Mouse (Mus musculus) testis, postnatal 10 days (tissue): ENCODE measurements around the gene Kcne2.

Experiments used
- DNase-seq: peaks from one replicate; pipeline ENCODE4 v3.0.0; 2021; ENCODE audit warnings: low spot score

Gene Kcne2

DNA sequence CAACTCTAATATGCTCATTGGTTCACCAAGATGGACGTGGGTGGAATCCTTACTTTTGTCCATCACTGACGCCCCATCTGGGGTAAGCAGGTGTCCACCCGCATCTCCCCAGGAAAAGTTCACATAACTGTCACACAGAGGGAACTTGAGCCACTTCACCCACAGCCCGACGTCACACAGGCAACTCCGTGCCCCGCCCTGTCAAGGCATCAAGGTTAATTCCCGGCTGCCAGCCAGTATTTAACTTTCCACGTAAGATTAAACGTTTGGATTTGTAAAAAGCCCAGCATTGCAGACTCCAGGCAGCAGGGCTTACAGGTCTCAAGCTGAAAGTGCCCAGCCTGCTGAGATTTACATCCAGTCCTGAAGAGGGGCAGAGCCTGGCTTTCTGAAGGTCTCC lies at the start of gene Kcne2:
TSS of gene Kcne2 (plus strand) at position 289 of the 400 bp plus-strand sequence.
- no peak for DNase-seq

DNA sequence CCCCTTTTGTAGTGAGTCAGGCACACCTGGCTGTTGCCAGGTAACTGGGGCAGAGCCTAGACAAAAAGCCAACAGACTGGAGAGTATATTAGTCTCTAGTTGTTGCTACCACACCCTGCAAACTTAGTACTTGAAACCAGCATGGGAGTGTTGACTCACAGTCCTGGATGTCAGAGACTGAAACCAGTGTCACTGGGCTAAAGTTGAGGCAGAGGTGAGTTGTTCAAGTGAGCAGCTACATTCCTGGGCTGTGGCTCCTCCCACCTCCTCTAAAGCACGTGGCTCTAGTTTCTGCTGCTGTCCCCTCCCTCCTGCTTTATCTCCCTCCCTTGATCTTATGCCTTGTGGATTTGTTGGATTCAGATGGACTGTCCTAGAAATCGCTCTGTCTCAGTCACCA lies 46.3 kb upstream of the Kcne2 start:
- DNase-seq, result no peak

DNA sequence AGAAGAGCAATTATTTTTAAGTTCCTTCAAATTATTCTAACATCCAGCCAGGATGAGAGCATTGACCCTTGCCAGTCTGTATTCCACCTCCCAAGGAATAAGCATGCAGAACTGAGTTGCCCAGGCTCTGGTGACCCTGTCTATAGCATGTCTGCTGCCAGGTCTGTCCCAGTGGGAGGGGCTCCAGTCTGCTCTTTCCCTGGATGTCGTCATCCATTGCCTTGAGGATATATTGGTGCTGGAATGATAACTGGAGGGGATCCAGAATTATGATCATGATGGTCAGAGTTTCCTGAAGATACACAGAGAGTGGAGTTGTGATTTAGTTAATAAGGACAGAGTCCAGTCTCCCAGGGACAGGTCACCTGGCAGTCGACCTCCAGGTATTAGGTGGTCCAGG lies 45.2 kb upstream of the Kcne2 start:
- DNase-seq, result no peak

DNA sequence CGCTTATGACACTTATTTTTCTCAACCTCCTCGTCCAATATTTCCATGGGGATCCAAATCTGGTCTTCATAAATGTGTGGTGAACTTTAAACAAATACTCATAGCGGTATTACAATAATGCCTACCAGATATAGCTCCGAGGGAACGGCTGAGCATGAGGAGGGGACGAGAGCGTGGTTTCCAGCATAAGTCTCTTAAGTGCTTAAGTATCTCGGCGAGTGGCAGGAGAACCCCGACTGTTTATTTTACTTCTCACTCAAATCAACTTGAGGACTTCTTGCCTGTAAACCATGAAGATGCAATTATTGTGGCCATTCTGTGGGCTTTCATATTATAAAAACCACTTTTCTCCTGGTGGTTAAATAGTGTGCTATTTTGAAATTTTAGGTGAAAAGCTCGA lies 44.5 kb upstream of the Kcne2 start:
- DNase-seq, result no peak

DNA sequence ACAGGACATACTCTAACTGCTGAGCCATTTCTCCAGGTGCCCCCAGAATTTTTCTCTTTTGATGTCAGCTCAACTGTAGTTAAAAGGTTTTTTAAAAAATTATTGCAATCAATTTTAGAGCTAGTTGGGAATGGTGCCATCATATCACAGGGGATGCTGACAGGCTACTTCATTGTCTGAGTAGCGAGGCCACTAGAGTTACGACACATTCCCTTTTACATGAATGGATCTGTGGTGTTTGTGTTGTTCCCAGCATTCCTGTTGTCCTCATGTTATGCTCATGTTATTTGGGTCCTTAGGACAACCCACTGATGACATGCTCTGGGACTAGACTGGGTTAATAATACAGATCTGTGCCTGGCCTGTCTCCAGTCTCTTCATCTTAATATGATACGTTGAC lies 42.5 kb upstream of the Kcne2 start:
- DNase-seq, result no peak

DNA sequence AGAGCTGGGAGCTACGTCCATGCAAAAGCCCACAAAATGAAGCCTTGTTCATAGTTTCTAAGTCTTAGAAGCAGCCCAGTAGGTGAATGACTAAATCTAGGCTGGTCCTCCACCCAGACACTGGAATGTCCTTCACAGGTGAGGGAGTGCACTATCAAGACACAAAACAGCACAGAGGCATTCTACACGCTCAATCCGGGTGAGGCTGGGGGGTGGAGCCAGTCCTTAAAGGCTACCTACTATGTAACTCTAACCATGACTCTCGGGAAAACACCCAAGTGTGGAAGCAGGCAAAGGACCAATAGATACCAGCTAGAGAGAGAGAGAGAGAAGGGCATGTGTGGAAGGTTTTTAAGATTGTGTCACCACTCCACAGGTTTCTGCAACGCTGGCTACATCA lies 41.7 kb upstream of the Kcne2 start:
- no peak for DNase-seq

DNA sequence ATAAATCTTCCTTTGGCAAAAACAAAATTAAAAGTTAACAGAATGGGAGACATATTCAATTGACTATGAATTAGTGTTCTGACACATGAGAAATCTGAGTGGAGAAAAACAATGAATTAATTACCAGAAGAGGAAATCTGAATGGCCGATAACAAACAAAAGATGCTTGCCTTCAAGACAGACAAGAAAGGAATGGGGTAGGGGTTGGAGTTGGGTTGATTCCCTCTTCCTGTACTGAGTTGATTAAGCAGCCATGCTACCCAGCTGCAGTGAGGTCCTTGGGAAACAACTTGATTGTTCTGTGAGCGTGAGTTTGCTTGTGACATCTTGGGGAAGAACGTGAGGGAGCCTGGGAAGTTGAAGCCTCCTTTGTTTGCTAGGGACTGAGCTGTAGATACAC lies 37.9 kb upstream of the Kcne2 start:
- DNase-seq, result no peak

DNA sequence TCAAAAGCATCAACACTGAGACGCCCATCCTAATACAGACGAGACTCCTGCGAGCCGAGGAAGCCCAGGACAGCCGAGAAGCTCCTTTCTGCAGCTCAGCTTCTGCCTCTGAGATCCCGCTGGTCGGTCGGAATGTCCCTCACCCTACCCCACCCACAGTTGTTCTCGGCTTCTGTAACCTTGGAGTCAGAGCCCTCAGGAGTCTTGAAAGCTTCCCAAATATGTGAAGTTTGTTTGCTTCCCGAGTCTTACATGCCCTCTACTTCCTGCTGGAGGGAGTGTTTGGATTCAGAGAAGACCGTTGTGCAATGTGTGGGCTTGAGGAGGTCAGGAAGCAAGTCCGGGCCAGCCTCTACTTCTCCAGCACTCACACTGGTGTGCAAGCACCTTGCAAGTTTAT lies 24.3 kb upstream of the Kcne2 start:
- no peak for DNase-seq

DNA sequence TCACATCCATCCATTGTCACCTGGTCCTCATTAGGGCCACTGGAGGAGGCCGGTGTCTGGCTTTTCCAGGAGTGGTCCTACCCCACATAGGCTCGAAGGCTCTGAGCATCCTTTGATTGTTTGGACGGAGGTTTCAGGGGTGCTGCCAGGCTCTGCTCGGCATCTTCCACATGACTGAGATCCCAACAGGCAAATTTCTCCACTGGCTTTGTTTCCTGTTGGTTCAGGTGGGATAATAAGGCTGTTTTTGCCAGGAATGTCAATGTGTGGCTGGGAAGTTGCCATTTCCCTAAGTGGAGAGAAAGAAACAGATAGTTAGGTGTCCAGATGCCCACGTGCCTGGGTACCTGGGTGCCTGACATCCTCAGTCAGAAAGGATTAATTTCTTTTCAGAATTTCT lies 17.7 kb upstream of the Kcne2 start:
- no peak for DNase-seq

DNA sequence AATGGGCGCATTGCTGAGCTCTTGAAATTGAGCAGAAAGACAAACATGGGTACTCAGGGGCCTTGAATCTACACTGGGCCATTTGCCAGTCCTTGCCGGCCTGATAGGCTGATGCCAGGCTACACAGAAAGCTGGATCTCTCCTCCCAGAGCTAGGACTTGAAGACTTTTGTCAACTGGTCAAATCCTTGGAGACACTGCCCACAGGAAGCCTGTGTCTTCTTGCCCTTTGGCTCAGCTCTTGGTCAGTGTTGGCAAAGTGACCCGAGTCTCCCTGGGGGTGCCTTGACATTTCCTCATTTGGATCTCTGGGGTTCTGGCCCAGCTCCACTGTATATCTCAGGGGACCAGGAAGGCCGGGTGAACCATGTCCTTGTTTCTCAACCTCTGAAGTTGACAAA lies 16.7 kb upstream of the Kcne2 start:
- DNase-seq, result no peak

DNA sequence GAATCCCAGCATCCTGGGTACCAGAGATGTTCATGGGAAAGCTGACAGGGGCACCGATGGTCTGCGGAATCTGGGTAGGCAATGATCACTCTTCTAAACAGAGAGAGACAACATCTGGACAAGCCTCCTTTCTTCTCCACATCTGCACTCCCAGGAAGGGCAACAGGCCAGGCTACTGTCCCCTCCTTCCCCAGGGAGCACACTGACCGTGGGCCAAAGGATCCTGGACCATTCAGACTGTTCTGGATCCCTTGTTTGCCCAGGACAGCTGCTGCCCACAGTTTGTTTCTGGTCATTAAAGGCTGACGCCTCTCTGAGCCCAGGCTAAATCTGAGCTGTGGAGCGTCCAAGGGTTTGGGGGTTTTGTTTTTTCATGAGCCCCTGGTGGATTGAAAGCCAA lies 9.5 kb upstream of the Kcne2 start:
- no peak for DNase-seq

DNA sequence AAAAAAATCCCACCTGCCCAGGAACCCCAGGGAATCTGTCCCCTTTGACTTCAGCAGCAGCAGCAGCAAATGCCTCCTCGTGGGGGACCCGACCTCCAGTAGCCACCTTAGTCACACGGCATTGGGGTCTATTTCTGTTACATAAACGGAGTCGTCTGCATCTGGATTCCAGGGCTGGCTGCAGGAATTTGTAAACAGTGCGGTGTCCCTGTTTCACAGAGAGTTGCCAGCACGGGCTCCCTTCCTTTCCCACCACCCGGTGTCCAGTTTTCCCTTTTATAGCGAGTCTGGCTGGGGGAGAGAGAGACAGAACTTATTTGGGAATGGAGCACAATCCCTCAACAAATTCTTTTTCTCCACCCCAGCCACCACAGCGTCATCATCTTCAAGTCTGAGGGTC lies 7.1 kb upstream of the Kcne2 start:
- DNase-seq, result no peak

DNA sequence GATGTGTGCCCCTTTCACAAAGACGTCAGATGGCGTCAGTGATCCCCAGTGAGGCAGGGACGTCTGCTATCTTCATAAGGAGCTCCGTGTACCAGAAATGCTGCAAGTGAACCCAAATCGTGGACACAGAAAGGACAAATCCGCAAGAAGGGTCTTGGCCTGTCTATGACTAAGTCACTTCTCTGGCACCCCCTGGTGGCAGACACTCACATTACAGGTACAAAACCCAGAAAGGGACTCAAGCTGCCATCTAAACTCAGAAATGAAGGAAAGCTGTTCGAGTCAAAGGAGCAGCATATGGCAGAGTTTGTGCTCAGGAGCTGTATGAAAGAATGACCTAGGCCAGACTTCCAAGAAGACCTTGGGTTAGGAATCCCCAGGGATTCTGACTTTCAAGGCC lies 5.6 kb upstream of the Kcne2 start:
- peak; percentile 96 for DNase-seq

DNA sequence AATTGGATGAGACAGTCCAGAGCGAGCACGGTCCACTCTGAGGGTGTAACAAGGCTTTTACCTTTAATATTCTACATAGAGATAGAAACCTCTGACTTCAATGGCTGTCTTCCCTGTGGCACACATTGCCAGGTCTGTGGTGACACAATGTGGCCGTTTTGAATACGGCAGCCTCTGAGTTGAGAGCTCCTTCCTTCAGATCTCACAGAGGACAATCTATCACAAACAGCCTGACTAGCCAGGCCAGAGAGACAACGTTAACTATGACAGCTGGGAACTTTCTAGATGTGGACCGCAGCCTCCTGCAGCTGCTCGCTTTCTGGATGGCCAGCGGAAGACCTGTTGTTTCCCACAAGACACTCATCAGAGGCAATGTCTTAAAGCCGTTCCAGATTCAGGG lies 3.4 kb upstream of the Kcne2 start:
- DNase-seq, result no peak

DNA sequence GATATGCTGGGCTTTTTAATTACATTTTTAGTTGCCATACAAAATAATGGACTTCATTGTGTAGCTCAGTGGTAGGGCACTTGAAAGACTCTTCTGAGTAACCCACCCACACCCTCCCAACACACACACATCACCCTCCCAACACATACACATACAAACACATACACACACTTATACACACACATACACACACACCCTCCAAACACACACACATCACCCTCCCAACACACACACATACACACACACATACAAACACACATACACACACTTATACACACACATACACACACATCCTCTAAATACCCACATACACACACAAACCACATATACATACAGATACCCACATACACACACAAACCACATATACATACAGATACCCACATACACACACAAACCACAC lies 2.1 kb upstream of the Kcne2 start:
- no peak for DNase-seq

DNA sequence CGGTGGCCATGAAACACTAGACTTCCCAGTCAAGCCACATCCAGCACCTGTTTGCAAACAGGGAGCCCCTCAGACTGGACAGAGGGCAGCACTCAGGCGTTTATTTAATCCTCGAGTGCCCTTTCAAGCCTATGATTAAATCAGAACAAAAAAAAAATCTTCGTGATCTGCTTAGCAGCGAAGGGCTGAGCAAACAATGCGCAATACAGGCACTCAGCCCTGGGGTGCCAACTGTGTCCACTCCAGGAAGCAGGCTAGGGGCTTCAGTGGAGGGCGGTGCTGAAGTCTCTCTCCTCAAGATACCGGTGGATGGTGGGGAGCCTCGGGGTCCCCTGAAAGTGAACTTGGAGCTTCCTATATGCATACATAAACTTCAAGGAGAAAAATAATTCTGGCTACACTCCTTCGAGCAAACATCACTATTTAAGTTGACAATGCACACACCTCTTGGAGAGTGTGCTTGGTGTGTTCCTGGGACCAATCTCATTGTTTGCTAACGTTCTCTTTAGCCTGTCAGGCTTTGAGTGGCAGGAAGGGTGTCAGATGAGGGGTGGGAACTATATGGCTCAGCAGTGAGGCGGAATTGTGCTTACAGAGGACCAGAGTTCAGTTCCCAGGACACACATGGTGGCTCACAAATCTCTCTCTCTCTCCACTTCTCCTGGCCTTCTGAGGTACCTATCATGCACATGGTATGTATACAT lies 2.2 kb downstream of the Kcne2 start:
- no peak for DNase-seq

DNA sequence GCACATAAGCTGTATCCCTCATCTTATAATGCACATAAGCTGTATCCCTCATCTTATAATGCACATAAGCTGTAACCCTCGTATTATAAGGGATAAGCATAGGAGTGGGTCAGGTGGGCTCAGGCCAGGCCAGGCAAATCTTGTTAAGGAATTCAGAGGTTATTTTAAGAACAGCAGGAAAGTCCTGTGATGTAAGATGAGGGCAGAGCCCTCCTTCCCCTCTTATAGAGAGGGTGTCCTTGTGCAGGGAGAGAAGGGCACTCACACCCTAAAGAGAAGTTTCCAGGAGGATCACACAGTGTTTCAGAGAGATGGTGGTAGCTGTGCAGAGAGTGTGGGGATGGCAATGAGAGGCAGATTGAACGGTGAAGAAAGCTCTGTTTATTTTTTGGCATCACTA lies 3.1 kb downstream of the Kcne2 start:
- no peak for DNase-seq

DNA sequence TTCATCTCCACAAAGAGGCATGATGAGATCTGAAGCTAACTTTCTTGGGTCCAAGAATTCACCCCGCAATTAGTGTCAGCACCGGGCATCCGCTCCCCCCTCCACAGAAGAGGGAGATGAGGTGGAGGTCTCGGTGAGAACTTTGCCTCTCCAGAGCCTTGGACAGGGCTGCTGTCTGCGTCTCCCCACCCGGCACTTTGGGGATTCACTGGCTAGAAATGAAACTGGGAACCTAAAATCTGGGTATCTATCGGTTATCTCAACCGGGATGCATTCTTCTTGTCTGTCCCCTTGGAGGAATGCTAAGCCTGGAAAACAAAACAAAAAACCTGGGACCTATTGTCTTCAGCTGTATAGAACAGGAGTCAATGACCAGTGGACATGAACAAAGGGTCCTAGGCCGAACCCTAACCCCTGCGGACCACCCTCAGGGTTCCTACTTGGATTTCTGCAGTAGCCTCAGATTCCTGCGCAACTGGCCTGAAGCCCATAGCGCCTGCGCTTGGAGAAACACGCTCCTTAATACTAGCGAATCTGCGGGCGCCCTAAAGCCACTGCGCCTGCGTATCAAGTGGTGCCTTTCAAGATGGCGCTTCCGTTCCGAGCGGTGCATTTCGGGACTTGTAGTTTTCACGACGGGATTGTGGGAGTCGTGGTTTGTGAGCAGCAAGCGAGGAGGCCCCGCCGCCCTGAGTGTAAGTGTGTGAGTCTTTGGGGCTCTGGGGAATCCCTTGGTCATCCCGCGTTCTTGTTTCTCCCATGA lies 8.6 kb downstream of the Kcne2 start, which contains the start of gene Smim11:
TSS of gene Smim11 (plus strand) at position 638 of the 763 bp plus-strand sequence.
- peak; percentile 94 for DNase-seq

DNA sequence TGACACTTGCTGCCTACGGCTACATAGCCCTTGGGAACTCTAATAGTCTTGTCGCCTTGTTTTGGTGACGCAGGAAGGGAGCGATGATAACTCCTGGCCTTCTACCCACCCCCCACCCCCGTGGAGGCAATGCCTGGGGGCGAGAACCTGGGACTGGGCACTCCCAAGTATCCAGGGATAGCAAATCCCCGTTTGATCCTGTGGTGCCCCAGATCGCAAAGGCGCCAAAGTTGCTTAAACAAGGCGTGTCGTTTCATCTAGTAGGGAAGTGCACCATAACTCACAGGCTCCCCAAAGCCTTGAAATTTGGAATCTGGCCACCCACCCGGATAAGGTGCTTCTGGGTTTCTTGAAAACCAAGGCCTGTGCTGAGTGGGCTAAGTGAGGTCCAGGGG lies 9.2 kb downstream of the Kcne2 start:
- peak; percentile 52 for DNase-seq

DNA sequence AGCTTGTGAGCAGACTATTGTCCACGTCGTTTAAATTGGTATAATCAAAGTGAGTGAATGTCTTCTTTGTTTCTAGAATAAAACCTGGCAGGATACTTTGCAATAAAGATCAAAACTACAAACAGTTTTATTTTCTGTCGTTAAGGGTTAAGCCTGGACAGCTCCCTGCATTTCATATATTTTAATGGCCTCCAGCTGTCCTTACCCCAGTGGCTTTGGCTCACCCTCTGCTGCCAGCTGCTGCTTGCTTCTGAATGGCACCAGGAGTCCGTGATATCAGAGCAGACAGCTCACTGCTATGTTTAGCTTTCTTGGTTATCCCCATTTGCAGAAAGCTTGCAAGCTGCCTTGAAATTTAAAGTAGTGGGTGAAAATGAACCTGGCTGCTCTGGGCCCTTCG lies 9.8 kb downstream of the Kcne2 start:
- DNase-seq, result no peak

DNA sequence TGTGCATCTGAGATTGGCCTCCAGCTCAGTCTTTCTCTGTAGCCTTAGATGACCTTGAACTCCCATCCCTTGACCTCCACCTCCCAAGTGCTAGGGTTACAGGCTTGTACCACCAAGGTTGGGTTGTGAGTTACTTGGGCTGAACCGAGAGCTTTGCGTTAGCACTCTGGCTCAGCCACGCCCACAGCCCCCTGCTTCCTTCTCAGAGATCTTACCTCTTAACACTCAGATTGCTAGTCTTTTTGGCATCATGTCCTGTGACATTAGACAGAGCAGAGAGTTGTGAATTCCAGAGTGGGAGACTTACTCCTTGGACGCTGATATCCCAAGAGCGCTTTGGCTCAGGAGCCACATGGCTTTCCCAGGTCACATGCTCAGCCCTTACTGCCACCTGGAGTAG lies 10.3 kb downstream of the Kcne2 start:
- DNase-seq, result no peak

DNA sequence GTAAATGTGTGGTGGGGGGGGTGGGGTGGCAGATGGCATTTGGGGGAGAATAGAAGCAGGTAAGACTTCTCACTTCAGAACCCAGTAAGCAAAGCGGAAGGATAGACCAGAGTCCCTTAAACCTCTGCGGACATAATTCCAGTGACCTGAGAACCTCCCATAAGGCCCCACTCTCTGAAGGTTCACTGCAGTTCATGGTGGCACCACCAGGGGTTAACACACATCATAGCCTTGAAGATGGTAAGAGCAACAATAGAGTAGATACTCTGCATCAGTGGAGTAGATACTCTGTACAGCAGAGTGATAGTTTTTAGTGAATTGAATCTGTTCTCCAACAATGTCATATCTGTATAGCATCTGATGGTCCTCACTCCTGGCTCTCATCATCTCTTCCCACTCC lies 13.3 kb downstream of the Kcne2 start:
- no peak for DNase-seq

DNA sequence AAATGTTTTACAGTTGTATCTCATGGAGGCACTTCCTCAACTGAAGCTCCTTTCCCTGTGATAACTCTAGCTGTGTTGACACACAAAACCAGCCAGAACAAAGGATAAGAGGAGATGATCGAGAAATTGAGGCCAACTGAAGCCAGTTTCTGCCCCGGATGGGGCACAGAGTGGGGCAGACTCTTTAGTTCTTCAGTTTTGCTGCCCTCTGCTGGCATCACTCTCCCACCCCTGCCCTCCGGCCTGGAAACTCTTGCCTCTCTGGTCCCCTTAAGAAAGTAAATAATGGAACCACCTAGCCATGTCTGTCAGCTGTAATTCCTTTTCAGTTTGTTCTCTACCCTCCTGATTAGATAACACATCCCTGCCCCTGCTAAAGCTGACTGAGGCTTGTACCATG lies 15.8 kb downstream of the Kcne2 start:
- no peak for DNase-seq

DNA sequence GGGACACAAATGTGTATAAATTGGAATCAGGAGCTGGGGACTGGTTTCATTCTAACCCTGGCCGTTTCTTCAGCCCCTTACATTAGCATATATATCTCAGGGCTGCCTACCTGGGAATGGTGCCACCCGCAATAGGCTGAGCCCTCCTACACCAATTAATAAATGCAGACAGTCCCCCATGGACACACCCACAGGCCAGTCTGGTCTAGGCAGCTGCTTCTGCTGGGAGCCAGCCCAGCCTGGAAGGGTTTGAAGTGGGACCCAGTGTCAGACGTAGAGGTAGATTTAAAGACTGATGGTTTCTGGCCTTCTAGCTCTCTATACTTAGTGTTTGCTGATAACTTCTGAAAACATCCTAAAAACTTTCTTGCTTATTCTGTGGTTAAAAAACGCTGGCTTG lies 16.9 kb downstream of the Kcne2 start:
- no peak for DNase-seq
